Mouse (Mus musculus): Measurements from ENCODE around the gene Lrrc32. TPM values are rescaled to one million over a fixed set of nuclear protein-coding genes. Genes with fewer than 3 reads are reported as not detected.

Gene Lrrc32
- polyA plus RNA-seq, 1 experiment from 2014 or later = 6.4 TPM

- Histone ChIP-seq H3K27ac (ENCODE audit: low read length) (no peak overlapping the region), H3K9me3 (ENCODE audit: low read length) (no peaks in the 10 kb centered on the region), H3K27me3 (replicated peaks; ENCODE audit: insufficient read depth, low read length) (no peaks in the 10 kb centered on the region), H3K9ac (replicated peaks; ENCODE audit: low read depth) (0 out of 2 replicates have a peak overlapping the region, but pooled peaks have one; percentile 46), H3K36me3 (ENCODE audit: insufficient read depth, low read length) (no peaks in the 10 kb centered on the region), H3K4me2 (replicated peaks; ENCODE audit: low read depth, low read length) (peak overlapping the region; percentile 67), H3K4me3 (ENCODE audit: low read depth, low read length) (peak overlapping the region; percentile 57; the same call in 1 of the 2 replicates), H3K4me1 (ENCODE audit: insufficient read depth, low read depth, low read length) (peaks cover 5% of the 10 kb centered on the region; the same call in 1 of the 2 replicates)
- TF ChIP-seq CTCF (IDR thresholded peaks at IDR 0.05) (no peak), EP300 (IDR thresholded peaks at IDR 0.05) (no peak)
- ATAC-seq (no peak), DNase-seq (ENCODE audit: low spot score) (no peak)
- WGBS = 87% methylated on average over 6 of the region's 6 CpGs
These were observed 1.8 kb downstream of the Lrrc32 start for GRCm38 (mm10) chr7:98490911-98491310.

GRCm38 (mm10) chr7:98491451-98492200, 2.5 kb downstream of the Lrrc32 start:
- WGBS = 62% methylated on average over 9 of the region's 9 CpGs
- no peak overlapping the region for H3K27ac ChIP-seq (ENCODE audit: low read length)

DNA sequence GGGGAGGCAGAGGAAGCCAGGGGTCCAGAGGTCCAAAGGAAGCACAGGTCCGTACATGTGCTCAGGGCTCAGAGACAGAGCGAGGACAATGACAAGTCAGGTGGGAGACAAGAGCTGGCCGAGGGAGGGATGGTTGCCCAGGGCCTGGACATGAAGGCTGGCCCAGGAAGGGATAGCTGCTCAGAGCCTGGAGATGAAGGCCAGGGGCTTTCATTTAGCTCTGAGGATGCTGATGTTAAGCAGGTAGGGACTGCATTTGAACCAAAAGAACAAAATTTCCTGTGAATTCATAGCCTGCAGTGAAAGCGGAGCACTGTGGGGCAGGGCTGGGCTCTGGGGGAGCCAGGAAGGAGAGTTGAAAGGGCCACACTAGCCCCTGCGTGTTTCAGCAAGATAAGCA, 3.2 kb downstream of the Lrrc32 start:
- Histone ChIP-seq H3K27me3 (replicated peaks; ENCODE audit: insufficient read depth, low read length) (no peaks in the 10 kb centered on the region), H3K27ac (ENCODE audit: low read length) (no peak overlapping the region), H3K4me1 (ENCODE audit: insufficient read depth, low read depth, low read length) (peaks cover 5% of the 10 kb centered on the region; the same call in 1 of the 2 replicates), H3K4me2 (replicated peaks; ENCODE audit: low read depth, low read length) (peak overlapping the region; percentile 67), H3K9ac (replicated peaks; ENCODE audit: low read depth) (no peak overlapping the region), H3K36me3 (ENCODE audit: insufficient read depth, low read length) (no peaks in the 10 kb centered on the region), H3K9me3 (ENCODE audit: low read length) (no peaks in the 10 kb centered on the region), H3K4me3 (ENCODE audit: low read depth, low read length) (peak overlapping the region; percentile 57; the same call in 1 of the 2 replicates)
- ATAC-seq (no peak), DNase-seq (ENCODE audit: low spot score) (no peak)
- WGBS = 71% methylated on average over 5 of the region's 5 CpGs
- TF ChIP-seq EP300 (IDR thresholded peaks at IDR 0.05) (no peak), CTCF (IDR thresholded peaks at IDR 0.05) (no peak)

More at GRCm38 (mm10) chr7:98491451-98492200, 2.5 kb downstream of the Lrrc32 start:
- ATAC-seq (no peak), DNase-seq (ENCODE audit: low spot score) (no peak)
- Histone ChIP-seq H3K4me3 (ENCODE audit: low read depth, low read length) (peak overlapping the region; percentile 57; the same call in 1 of the 2 replicates), H3K4me1 (ENCODE audit: insufficient read depth, low read depth, low read length) (peaks cover 5% of the 10 kb centered on the region; the same call in 1 of the 2 replicates), H3K4me2 (replicated peaks; ENCODE audit: low read depth, low read length) (peak overlapping the region; percentile 67), H3K9me3 (ENCODE audit: low read length) (no peaks in the 10 kb centered on the region), H3K36me3 (ENCODE audit: insufficient read depth, low read length) (no peaks in the 10 kb centered on the region), H3K27me3 (replicated peaks; ENCODE audit: insufficient read depth, low read length) (no peaks in the 10 kb centered on the region), H3K9ac (replicated peaks; ENCODE audit: low read depth) (no peak overlapping the region)
- TF ChIP-seq CTCF (IDR thresholded peaks at IDR 0.05) (no peak), EP300 (IDR thresholded peaks at IDR 0.05) (no peak)

DNA sequence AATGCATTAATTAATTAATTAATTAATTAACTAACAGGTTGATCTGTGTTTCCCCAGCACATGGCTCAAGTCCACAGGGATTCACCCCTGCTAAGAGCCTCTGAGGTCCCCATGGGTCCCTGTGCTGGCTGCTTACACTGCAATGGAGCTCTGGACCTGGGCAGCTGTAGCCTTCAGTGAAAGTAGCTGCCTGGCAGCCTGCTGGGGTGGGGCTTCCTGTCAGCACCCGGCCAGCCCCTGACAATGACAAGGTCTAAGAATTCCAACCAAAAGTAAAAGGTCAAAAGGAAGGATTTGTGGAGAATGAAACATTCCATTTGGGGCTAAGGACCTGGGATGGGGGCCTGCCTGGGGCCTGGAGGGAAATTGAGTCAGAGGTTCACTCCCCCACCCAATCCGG, 4.2 kb downstream of the Lrrc32 start:
- H3K36me3 ChIP-seq (ENCODE audit: insufficient read depth, low read length) = no peaks in the 10 kb centered on the region
- no peak for ATAC-seq
- H3K9me3 ChIP-seq (ENCODE audit: low read length) = no peaks in the 10 kb centered on the region
- 49% methylated on average over 2 of the region's 2 CpGs for WGBS
- H3K27ac ChIP-seq (ENCODE audit: low read length) = no peak overlapping the region
- no peak overlapping the region for H3K9ac ChIP-seq (replicated peaks; ENCODE audit: low read depth)
- H3K27me3 ChIP-seq (replicated peaks; ENCODE audit: insufficient read depth, low read length) = no peaks in the 10 kb centered on the region
- H3K4me3 ChIP-seq (ENCODE audit: low read depth, low read length) = no peak overlapping the region
- TF ChIP-seq EP300 (IDR thresholded peaks at IDR 0.05) = no peak
- TF ChIP-seq CTCF (IDR thresholded peaks at IDR 0.05) = no peak
- no peak overlapping the region; the same call in 1 of the 2 replicates for H3K4me2 ChIP-seq (replicated peaks; ENCODE audit: low read depth, low read length)
- H3K4me1 ChIP-seq (ENCODE audit: insufficient read depth, low read depth, low read length) = peaks cover 5% of the 10 kb centered on the region; the same call in 1 of the 2 replicates
- no peak for DNase-seq (ENCODE audit: low spot score)

DNA sequence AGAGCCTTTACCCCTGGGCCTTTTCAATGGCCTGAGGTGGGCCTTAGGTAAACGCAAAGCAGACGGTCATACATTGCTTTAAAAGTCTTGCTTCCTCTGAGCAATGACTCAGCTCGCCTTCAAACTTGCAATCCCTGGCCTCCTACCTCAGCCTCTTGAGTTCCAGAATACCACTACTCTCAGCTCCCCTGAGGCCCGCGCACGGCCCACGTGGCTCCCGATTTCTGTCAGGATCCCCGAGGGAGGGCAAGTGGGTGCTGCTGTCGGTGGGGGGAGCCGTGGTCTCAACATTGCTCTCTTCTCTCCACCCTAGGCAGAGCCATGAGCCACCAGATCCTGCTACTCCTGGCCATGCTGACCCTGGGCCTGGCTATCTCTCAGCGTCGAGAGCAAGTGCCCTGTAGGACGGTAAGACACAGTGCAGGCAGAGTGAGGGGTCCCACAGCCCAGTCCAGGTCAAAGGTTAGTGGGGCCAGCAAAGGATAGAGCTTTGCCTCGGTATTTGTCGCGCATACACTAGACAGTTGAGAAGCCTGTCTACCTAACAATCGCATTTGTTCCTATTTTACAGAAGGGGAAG, 4.9 kb downstream of the Lrrc32 start:
- H3K27ac ChIP-seq (ENCODE audit: low read length) = no peak overlapping the region
- H3K9ac ChIP-seq (replicated peaks; ENCODE audit: low read depth) = no peak overlapping the region
- WGBS = 55% methylated on average over 18 of the region's 18 CpGs

GRCm38 (mm10) chr7:98495591-98495990, 6.5 kb downstream of the Lrrc32 start:
- H3K4me2 ChIP-seq (replicated peaks; ENCODE audit: low read depth, low read length) = no peak overlapping the region
- no peak overlapping the region for H3K27ac ChIP-seq (ENCODE audit: low read length)
- no peak overlapping the region for H3K9ac ChIP-seq (replicated peaks; ENCODE audit: low read depth)
- H3K4me3 ChIP-seq (ENCODE audit: low read depth, low read length) = no peak overlapping the region
- peaks cover 2% of the 10 kb centered on the region; the same call in 1 of the 2 replicates for H3K4me1 ChIP-seq (ENCODE audit: insufficient read depth, low read depth, low read length)
- TF ChIP-seq CTCF (IDR thresholded peaks at IDR 0.05) (no peak), EP300 (IDR thresholded peaks at IDR 0.05) (no peak)
- H3K36me3 ChIP-seq (ENCODE audit: insufficient read depth, low read length) = peaks cover 8% of the 10 kb centered on the region; the same call in 1 of the 2 replicates
- ATAC-seq = no peak
- no peak for DNase-seq (ENCODE audit: low spot score)
- no peaks in the 10 kb centered on the region for H3K27me3 ChIP-seq (replicated peaks; ENCODE audit: insufficient read depth, low read length)
- 65% methylated on average over 1 of the region's 1 CpGs for WGBS
- H3K9me3 ChIP-seq (ENCODE audit: low read length) = no peaks in the 10 kb centered on the region

More for the DNA sequence above, 4.9 kb downstream of the Lrrc32 start:
- H3K36me3 ChIP-seq (ENCODE audit: insufficient read depth, low read length) = peaks cover 6% of the 10 kb centered on the region; the same call in 1 of the 2 replicates
- DNase-seq (ENCODE audit: low spot score) (no peak), ATAC-seq (no peak)
- no peak overlapping the region for H3K4me3 ChIP-seq (ENCODE audit: low read depth, low read length)
- H3K4me2 ChIP-seq (replicated peaks; ENCODE audit: low read depth, low read length) = no peak overlapping the region; the same call in 1 of the 2 replicates
- no peaks in the 10 kb centered on the region for H3K27me3 ChIP-seq (replicated peaks; ENCODE audit: insufficient read depth, low read length)
- H3K4me1 ChIP-seq (ENCODE audit: insufficient read depth, low read depth, low read length) = peaks cover 5% of the 10 kb centered on the region; the same call in 1 of the 2 replicates
- H3K9me3 ChIP-seq (ENCODE audit: low read length) = no peaks in the 10 kb centered on the region
- no peak for TF ChIP-seq EP300 (IDR thresholded peaks at IDR 0.05)
- TF ChIP-seq CTCF (IDR thresholded peaks at IDR 0.05) = no peak
